Mouse (Mus musculus) fibroblast of lung, adult 2 months (primary cell): ENCODE measurements around the gene H13.

Source experiments
- DNase-seq: peaks from one replicate; pipeline ENCODE4 v3.0.0-alpha.2; 2011; ENCODE audit warnings: low read depth

The H13 gene

DNA sequence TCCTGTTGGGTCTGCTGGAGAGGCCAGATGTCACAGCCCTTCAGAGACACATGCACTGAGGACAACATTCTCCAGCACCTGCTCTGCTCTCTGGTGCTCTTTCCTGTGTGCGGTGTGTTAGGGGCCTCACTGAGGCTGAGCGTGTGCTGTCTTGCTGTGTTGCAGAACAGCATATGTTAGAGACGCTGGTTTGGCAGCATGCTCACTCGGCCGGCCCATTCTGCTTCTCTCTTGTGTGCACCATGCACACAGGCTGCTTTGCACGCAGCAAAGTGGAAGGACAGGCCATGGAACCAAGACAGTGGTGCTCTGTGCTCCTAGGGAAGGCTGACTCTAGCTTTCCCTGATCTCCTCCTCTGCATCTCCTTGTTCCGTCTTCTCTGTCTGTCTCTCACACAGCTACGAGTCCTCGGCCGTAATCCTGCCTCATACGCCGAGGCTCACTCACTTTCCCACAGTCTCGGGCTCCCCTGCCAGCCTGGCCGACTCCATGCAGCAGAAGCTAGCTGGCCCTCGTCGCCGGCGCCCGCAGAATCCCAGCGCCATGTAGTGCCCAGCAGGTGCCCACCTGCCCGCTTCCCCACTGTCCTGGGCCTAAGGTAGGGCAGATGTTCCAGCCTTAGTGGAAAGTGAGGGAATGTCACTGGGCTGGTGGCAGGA is 34.5 kb downstream of the H13 start:
- no peak for DNase-seq

- no peak for DNase-seq
Observed at GRCm38 (mm10) chr2:152704256-152704605, 35.0 kb downstream of the H13 start.

- DNase-seq: no peak
Observed at GRCm38 (mm10) chr2:152704811-152705370, 35.6 kb downstream of the H13 start.

- DNase-seq: peak; percentile 94
Observed at GRCm38 (mm10) chr2:152705993-152706571, 36.8 kb downstream of the H13 start.

DNA sequence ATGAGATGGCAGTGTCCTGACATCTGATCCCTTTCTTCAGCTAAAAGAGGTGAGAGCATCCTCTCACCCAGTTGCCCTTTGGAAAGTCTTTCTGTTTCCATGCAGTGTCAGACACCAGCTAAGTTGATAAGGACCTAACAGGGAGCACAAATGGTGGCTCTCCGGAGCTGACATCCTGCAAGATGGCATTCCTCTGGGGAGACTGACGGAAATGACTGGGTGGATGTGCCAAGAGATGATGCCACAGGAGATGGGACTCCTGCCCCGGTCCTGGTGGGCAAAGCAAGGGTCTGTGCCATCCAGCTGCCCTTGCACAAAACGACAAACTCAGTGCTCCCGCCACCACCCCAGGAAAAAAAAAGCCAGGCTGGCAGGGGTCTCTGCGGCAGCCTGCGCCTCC is 37.9 kb downstream of the H13 start:
- no peak for DNase-seq

GRCm38 (mm10) chr2:152707627-152708026 is 38.4 kb downstream of the H13 start:
- DNase-seq: peak; percentile 76

- DNase-seq: no peak
Observed at GRCm38 (mm10) chr2:152709066-152709465, 39.8 kb downstream of the H13 start.

- no peak for DNase-seq
Observed at GRCm38 (mm10) chr2:152716241-152716772, 47.0 kb downstream of the H13 start.

GRCm38 (mm10) chr2:152717652-152718051 is 48.4 kb downstream of the H13 start:
- no peak for DNase-seq

GRCm38 (mm10) chr2:152718076-152718475 is 48.8 kb downstream of the H13 start:
- no peak for DNase-seq

- no peak for DNase-seq
Observed at GRCm38 (mm10) chr2:152723651-152724331, 54.5 kb downstream of the H13 start.

DNA sequence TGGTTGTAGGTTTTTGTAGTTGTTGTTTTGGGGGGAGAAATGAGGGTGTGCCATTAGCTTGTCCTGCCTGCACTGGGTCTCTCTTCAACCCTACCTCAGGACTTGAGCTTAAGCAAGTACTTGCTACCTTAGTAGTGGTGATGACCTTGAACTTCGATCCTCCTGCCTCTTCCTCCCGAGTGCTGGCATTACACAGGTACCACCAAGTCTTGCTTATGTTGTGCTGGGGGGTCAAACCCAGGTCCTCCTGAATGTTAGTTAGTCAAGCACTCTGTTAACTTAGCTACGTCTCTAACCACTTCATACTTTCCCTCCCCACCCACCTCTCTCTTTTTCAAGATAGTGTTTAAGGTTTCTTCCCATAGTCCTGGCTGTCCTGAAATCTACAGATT is 55.1 kb downstream of the H13 start:
- DNase-seq: no peak

DNA sequence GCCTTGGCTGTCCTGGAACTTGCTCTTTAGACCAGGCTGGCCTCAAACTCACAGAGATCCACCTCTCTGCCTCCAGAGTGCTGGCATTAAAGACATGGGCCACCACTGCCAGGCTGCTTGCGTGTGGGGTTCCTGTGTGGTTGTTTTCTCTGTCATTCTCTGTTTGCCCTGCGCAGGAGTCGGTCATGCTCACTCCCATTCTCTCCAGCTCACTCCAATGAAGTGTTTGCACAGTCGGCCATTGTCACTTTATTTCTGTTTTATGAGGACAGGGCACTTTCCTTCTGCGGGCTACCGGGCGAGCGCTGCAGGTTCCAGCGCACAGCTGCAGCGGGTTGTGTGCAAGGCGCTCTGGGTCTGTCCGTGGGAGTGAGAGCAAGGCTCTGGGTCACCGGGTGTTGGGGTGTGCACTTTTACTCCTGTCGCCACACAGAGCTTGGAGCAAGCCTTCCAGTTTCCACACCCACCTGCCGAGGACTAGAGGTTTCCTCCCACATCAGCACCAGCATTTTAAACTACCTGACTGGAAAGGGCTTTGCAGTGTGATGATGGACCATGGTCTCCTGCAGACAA is 56.0 kb downstream of the H13 start:
- no peak for DNase-seq

DNA sequence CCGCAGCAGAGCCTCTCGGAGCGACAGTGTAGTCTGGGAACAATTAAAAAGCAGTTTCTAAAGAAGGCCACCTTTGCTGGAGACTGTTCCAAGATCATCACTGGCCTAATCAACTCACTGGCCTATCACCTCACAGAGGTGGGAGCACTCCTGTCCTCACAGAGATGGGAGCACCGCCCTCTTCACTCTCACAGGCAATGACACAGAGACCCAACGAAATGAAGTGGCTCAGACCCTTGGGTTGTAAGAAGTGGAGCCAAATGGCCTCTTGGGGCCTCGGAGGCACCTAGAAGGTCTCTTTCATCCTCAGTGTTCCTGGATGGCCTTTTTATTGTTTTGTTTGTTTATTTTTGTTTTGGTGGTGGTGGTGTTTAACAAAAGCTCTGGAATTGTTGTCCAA is 57.0 kb downstream of the H13 start:
- DNase-seq: no peak

DNA sequence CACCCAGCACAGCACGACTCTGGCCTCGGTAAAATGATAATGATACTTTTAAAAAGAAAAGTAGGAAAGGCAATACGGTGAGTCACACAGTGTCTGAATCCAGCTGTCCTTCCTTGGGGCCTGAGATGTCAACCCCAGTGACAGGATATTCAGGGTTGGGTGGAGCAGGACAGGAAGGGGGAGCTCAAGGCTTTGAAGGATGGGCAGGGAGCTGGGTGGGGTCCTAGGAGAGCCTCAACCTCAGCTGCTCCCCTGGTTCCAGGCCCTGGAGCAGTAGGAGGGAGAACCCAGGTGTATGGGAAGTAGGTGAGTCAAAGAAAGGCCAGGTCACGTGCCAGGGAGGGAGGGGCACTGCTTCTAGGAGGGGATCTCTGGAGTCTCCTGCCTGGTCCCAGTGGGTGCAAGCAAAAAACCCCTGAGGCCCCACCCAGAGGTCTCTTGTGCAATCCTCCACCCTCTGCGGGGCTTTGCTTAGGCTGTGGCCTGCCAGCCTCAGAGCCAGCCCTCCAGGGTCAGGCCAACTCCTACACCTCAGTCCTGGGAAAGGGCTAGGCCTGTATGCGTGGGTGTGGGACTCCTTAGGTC is 57.6 kb downstream of the H13 start:
- no peak for DNase-seq

GRCm38 (mm10) chr2:152727795-152728510 is 58.7 kb downstream of the H13 start:
- DNase-seq: no peak

GRCm38 (mm10) chr2:152728594-152728993 is 59.3 kb downstream of the H13 start:
- no peak for DNase-seq

DNA sequence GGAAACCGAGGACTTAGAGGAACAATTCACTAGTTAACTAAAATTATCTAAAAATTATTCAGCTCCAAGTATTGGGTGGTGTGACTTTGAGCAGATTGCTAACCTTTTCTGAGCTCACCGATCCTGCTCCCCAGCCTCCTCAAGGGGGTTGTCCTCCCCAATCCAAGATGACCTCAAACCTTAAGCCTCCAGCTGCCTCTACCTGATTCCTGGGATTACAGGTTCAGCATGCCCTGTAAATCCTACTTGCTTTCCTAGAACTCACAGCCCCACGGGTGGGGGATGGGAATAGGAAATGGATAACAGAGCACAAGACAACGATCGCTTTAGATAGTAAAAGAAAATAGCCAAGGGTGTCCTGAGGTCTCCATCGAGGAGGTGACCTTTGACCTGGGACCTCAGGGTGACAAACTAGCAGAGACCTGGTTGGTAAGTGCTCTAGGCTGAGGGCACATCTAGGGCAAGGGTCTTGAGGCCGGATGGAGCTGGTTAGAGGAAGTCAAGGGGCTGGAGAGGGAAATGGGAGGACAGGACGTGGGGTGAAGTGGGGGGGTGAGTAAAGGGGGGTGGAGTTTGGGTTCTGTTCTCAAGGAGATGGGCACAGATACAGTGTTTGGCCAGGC is 59.9 kb downstream of the H13 start:
- DNase-seq: no peak

DNA sequence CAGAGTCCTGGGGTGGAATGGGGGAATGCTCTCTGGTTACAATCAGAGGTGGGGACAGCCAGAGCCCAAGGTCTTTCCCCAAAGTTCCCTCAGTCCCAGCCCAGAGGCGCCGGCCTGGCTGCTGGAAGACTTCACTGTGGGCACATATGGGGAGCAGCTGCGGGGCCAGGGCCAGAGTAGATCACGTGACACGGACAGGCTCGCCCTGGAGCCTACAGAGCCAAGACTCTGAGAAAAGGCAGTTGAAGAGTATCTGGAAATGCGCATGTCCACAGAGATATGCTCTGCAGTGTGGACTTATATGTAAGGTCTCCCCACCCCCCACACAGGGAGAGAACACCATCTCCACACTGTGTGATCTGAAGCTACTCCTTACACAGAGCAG is 60.4 kb downstream of the H13 start:
- peak; percentile 81 for DNase-seq

DNA sequence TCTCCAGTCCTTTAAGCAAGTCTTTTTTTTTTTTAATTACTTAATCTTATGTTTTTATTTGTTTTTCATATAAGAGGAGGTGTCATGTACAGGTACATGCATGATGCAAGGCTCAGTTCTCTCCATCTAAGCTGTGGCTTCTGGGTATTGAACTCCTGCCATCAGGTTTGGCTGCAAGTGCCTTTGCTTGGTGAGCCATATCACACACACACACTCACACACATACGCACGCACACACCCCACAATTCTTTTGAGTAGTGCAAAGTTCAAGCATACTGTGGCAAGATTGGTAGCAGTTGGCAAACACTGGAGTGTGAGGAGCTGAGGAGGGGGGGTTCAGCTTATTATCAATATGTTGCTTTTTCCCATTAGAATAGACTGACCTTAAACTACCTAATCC is 63.9 kb downstream of the H13 start:
- no peak for DNase-seq

GRCm38 (mm10) chr2:152734501-152734900 is 65.2 kb downstream of the H13 start:
- no peak for DNase-seq
